Mouse (Mus musculus) lung, postnatal 0 days (tissue): ENCODE measurements around the gene Prr27. TPM values are rescaled to one million over a fixed set of nuclear protein-coding genes. Genes with fewer than 3 reads are reported as not detected.

Experiments used
- ATAC-seq: fragments of 200-750 bp; cut with Nextera tagmentation; 2 replicates; pipeline ENCODE4 v1.8.0; 2017; ENCODE audit warnings: moderate library complexity
- DNase-seq: peaks from one replicate; pipeline ENCODE4 v3.0.0-alpha.2; 2016; ENCODE audit warnings: low spot score
- H3K27ac ChIP-seq: fragments of 300-500 bp; sonication (generic); 2 replicates; pipeline ENCODE4 v1.5.1; 2014; ENCODE audit warnings: antibody characterized with exemption, mild to moderate bottlenecking, low read length, mixed read lengths
- H3K27me3 ChIP-seq: fragments of 300-500 bp; sonication (generic); replicated peaks from 2 replicates; pipeline ENCODE4 v1.6.1; 2014; ENCODE audit warnings: low read length, mixed read lengths; ENCODE audit not compliant: insufficient read depth
- H3K36me3 ChIP-seq: fragments of 300-500 bp; sonication (generic); 2 replicates; pipeline ENCODE4 v1.6.1; 2014; ENCODE audit warnings: low read length, mixed read lengths; ENCODE audit not compliant: insufficient read depth
- H3K4me1 ChIP-seq: fragments of 300-500 bp; sonication (generic); 2 replicates; pipeline ENCODE4 v1.6.1; 2014; ENCODE audit warnings: antibody characterized with exemption, low read depth, low read length, mixed read lengths; ENCODE audit not compliant: insufficient read depth
- H3K4me2 ChIP-seq: fragments of 300-500 bp; sonication (generic); replicated peaks from 2 replicates; pipeline ENCODE4 v1.6.1; 2014; ENCODE audit warnings: low read depth, mild to moderate bottlenecking, low read length, moderate library complexity, mixed read lengths
- H3K4me3 ChIP-seq: fragments of 300-500 bp; sonication (generic); 2 replicates; pipeline ENCODE4 v1.5.1; 2014; ENCODE audit warnings: low read depth, low read length
- H3K9ac ChIP-seq: fragments of 300-500 bp; sonication (generic); replicated peaks from 2 replicates; pipeline ENCODE4 v1.6.1; 2014; ENCODE audit warnings: low read depth, mild to moderate bottlenecking
- H3K9me3 ChIP-seq: fragments of 300-500 bp; sonication (generic); 2 replicates; pipeline ENCODE4 v1.6.1; 2016; ENCODE audit warnings: low read length, mixed read lengths
- CTCF ChIP-seq: IDR thresholded peaks from 2 replicates; pipeline ENCODE4 v1.5.1; 2016; ENCODE audit warnings: antibody characterized with exemption, mild to moderate bottlenecking
- EP300 ChIP-seq: IDR thresholded peaks from 2 replicates; pipeline ENCODE4 v1.6.1; 2016; ENCODE audit warnings: antibody characterized with exemption, mild to moderate bottlenecking, control low read depth
- WGBS: fragments of 180-500 bp; shearing (Covaris S2); extraction: QIAGEN DNeasy Blood & Tissue Kit; methylation state at CpG from one replicate; pipeline ENCODE4 v1.1.7; 2014; 5-methylcytosine and 5-hydroxymethylcytosine counted together
- polyA plus RNA-seq: library from polyadenylated mRNA; unstranded; fragments of >200 nt; fragmentation: Nextera tagmentation; extraction: Ambion mirVana; gene quantifications from 2 replicates; pipeline ENCODE4 v1.2.1, GENCODE M21; 2015

The Prr27 gene
- polyA plus RNA-seq, 1 experiment from 2014 or later: not detected

DNA sequence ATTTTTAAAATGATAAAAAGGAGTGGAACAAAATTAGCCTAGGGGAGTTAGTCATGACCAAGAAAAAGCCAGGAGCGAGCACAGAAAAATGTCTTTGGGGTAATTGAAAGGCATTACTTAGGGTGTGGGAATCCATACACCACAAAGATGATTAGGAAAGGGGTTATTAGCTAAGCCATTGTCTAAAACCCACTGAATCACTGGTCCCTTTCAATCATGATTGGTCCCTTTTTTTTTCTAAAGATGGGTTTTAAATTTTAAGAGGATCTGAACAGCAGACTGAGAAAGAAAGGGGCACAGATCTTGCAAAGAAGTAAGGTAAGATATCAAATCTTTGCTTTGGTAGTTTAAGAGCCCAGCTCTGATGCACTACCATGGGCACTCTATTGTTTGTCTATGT, 59.2 kb downstream of the Prr27 start, which contains the start of gene Odam:
Odam (plus strand) TSS at position 301 of the 400 bp plus-strand sequence.
- no peaks in the 10 kb centered on the region for H3K4me1 ChIP-seq
- ATAC-seq (no peak), DNase-seq (no peak)
- no peaks in the 10 kb centered on the region for H3K27me3 ChIP-seq
- H3K27ac ChIP-seq: no peak within 1 kb of the TSS
- TF ChIP-seq CTCF: no peak
- TF ChIP-seq EP300: no peak
- no peaks in the 10 kb centered on the region for H3K9me3 ChIP-seq
- no peak within 1 kb of the TSS for H3K4me2 ChIP-seq
- no peak within 1 kb of the TSS for H3K4me3 ChIP-seq
- no peak within 1 kb of the TSS for H3K9ac ChIP-seq
- 84% methylated on average over 1 of the region's 1 CpGs for WGBS
- no peaks in the 10 kb centered on the region for H3K36me3 ChIP-seq

Other genes with a start within 250 kb of the Prr27 start
- gene Sult1e1, start 234.1 kb upstream of the Prr27 start, polyA plus RNA-seq: not detected in 2 replicates
- 0.11 and 10.3 TPM in 2 replicates for gene Csn1s1, start 159.5 kb upstream of the Prr27 start, polyA plus RNA-seq
- gene Csn2, start 126.1 kb upstream of the Prr27 start, polyA plus RNA-seq: 0.35 and 46.5 TPM in 2 replicates
- gene Csn1s2a, start 51.1 kb upstream of the Prr27 start, polyA plus RNA-seq: 0.36 and 27.1 TPM in 2 replicates
- gene Csn1s2b, start 17.6 kb upstream of the Prr27 start, polyA plus RNA-seq: 1.2 TPM in 1 of 2 replicates, not detected in the other
- gene Odam, start 59.3 kb downstream of the Prr27 start, polyA plus RNA-seq: not detected in 2 replicates
- gene Csn3, start 99.9 kb downstream of the Prr27 start, polyA plus RNA-seq: 0.12 and 13.8 TPM in 2 replicates
- not detected in 2 replicates for gene 2310003L06Rik, start 143.8 kb downstream of the Prr27 start, polyA plus RNA-seq
- gene Gm28434, start 143.8 kb downstream of the Prr27 start, polyA plus RNA-seq: not detected in 2 replicates
- gene Cabs1, start 153.8 kb downstream of the Prr27 start, polyA plus RNA-seq: not detected in 2 replicates
- not detected in 2 replicates for gene Smr3a, start 176.9 kb downstream of the Prr27 start, polyA plus RNA-seq